Mouse (Mus musculus): ENCODE results near the gene Acoxl. TPM values are rescaled to one million over a fixed set of nuclear protein-coding genes. Genes with fewer than 3 reads are reported as not detected.
A peak's percentile ranks its signal among the peaks of the same experiment; 100 is the strongest.

Gene Acoxl
- polyA plus RNA-seq, 1 experiment from 2014 or later: 0.61 TPM

DNA sequence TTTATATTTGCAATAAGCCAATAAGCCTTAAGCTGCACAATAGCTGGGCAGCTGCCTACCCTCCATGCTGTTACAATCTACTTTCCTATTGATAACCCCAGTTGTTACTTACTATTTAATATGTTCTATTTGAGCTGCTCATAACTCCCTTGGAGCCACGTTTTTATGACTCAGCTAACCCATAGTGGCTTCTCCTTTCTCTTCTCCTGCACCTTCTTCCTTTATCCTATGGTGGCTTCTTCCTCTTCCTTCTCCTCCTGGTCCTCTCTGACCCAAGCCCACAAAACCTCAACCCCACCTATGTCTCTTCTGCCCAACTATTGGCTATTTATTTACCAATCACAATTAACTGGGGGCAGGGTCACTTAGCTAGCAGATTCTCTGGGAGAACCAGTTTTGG is 7.9 kb downstream of the Acoxl start:
- no peak for DNase-seq (ENCODE audit: low spot score)
- Histone ChIP-seq H3K27me3 (replicated peaks; ENCODE audit: low read depth, poor library complexity, severe bottlenecking) (peaks cover 13% of the 10 kb centered on the region; the same call in 1 of the 2 replicates), H3K4me1 (no peaks in the 10 kb centered on the region), H3K27ac (replicated peaks) (no peak overlapping the region), H3K9me3 (no peaks in the 10 kb centered on the region), H3K4me3 (no peak overlapping the region), H3K36me3 (replicated peaks) (no peaks in the 10 kb centered on the region)
- 51% methylated on average over 1 of the region's 1 CpGs for WGBS

DNA sequence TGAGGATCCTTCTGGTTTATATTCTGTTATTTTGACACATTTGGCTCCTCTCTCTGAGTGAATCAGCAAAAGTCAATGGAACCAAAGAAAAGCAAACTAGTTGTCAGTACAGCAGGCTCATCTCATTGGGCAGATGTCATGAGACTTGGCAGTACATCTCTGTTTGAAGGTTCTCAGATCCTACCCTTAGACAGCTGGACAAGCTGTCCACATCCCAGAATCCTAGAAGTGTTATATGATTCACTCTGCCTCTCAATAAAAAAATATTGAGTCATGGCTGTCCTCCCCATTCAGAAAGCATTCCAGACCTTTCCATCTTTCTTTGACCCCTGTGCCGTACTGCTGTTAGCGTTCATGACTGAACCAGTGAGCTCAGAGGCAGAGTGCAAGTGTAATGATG is 11.7 kb downstream of the Acoxl start:
- no peak for DNase-seq (ENCODE audit: low spot score)
- H3K27me3 ChIP-seq (replicated peaks; ENCODE audit: low read depth, poor library complexity, severe bottlenecking): peaks cover 4% of the 10 kb centered on the region; the same call in 1 of the 2 replicates
- 92% methylated on average over 2 of the region's 2 CpGs for WGBS
- H3K4me1 ChIP-seq: no peaks in the 10 kb centered on the region
- H3K4me3 ChIP-seq: no peak overlapping the region
- H3K27ac ChIP-seq (replicated peaks): no peak overlapping the region
- no peaks in the 10 kb centered on the region for H3K36me3 ChIP-seq (replicated peaks)
- no peaks in the 10 kb centered on the region for H3K9me3 ChIP-seq

DNA sequence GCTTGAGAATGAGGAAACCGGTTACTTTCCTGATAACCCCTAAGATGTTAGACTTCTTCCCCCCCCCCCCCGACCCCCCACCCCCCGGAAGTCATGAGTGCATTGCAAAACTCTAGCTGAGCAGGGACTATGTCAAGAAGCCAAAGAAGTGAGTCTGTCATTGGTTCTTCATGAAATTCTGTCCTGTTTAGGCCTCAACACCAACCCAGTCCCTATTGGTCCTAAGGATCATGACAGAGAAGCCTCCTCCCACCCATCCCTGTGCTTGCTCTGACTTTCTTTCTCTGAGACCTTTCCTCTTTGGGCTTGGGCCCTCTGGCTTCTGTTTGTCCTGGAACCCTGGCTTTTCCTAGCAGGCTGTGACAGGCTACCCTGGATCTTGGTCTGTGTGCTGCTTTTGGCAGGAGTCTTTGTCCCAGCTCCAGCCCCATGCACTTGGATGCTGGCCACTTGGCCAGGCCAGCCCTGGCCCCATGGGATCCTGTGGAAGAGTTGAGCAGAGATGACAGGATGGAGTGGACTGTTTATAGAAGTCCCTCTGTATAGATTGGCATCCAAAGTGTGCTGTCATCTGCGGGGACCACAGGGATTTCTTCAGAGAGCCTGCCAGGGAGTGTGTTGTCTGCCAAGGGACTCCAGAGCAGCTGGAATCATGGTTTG is 15.8 kb downstream of the Acoxl start:
- Histone ChIP-seq H3K27me3 (replicated peaks; ENCODE audit: low read depth, poor library complexity, severe bottlenecking) (no peaks in the 10 kb centered on the region), H3K4me1 (no peaks in the 10 kb centered on the region), H3K27ac (replicated peaks) (no peak overlapping the region), H3K36me3 (replicated peaks) (no peaks in the 10 kb centered on the region), H3K9me3 (no peaks in the 10 kb centered on the region), H3K4me3 (no peak overlapping the region)
- DNase-seq (ENCODE audit: low spot score): no peak
- 75% methylated on average over 4 of the region's 4 CpGs for WGBS

- 44% methylated on average over 4 of the region's 4 CpGs for WGBS
- DNase-seq (ENCODE audit: low spot score): peak; percentile 23
- no peak overlapping the region for H3K27ac ChIP-seq (replicated peaks)
- no peaks in the 10 kb centered on the region for H3K36me3 ChIP-seq (replicated peaks)
- peaks cover 20% of the 10 kb centered on the region for H3K4me1 ChIP-seq
- no peaks in the 10 kb centered on the region for H3K9me3 ChIP-seq
- no peak overlapping the region for H3K4me3 ChIP-seq
- no peaks in the 10 kb centered on the region for H3K27me3 ChIP-seq (replicated peaks; ENCODE audit: low read depth, poor library complexity, severe bottlenecking)
These were observed 25.7 kb downstream of the Acoxl start for GRCm38 (mm10) chr2:127864381-127864780.

DNA sequence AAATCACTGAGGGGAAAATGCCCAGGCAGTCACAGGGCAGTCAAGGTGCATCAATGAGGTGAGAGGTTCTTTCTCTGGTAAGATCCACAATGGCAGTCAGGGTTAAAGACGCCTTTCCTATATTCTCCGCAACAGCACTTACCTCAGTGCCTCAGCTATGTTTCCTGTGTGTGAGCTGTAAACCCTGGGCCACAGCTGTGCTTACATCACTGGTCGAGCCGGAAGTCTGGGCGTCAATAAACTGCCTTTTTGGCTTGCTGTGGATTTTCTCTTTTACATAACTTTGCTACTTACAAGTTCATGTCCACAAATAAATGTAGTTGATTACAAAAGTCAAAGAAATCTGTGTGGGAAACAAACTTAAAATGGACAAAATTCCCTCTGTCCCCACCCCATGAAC is 42.4 kb downstream of the Acoxl start:
- 83% methylated on average over 5 of the region's 5 CpGs for WGBS

DNA sequence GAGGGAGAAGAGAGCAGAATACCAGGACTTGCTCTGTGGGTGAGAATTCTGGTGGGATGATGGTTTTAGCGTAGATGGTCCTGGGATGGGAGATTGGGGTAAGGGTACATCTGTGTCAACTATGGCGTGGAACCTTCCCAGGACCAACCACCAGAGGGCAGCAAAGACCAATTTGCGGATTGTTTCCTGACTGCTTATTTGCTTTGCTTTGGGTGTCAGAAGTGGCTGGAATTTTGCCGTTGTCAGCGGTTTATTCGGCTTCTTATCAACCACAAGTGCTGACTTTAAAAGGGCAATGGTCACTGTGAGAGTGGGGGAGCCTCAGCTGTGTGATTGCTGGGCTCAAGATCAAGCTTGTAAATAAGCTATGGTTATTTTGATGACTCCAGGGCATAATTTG is 50.8 kb downstream of the Acoxl start:
- peak; percentile 91 for DNase-seq (ENCODE audit: low spot score)
- 9% methylated on average over 6 of the region's 6 CpGs for WGBS
- Histone ChIP-seq H3K36me3 (replicated peaks) (no peaks in the 10 kb centered on the region), H3K27ac (replicated peaks) (no peak overlapping the region), H3K27me3 (replicated peaks; ENCODE audit: low read depth, poor library complexity, severe bottlenecking) (peaks cover 17% of the 10 kb centered on the region), H3K4me3 (no peak overlapping the region), H3K4me1 (peaks cover 12% of the 10 kb centered on the region; the same call in 1 of the 2 replicates), H3K9me3 (no peaks in the 10 kb centered on the region)

More for the DNA sequence above, 42.4 kb downstream of the Acoxl start:
- no peaks in the 10 kb centered on the region for H3K4me1 ChIP-seq
- H3K36me3 ChIP-seq (replicated peaks): no peaks in the 10 kb centered on the region
- H3K4me3 ChIP-seq: no peak overlapping the region
- H3K27ac ChIP-seq (replicated peaks): no peak overlapping the region
- no peak for DNase-seq (ENCODE audit: low spot score)
- H3K27me3 ChIP-seq (replicated peaks; ENCODE audit: low read depth, poor library complexity, severe bottlenecking): no peaks in the 10 kb centered on the region
- H3K9me3 ChIP-seq: no peaks in the 10 kb centered on the region

DNA sequence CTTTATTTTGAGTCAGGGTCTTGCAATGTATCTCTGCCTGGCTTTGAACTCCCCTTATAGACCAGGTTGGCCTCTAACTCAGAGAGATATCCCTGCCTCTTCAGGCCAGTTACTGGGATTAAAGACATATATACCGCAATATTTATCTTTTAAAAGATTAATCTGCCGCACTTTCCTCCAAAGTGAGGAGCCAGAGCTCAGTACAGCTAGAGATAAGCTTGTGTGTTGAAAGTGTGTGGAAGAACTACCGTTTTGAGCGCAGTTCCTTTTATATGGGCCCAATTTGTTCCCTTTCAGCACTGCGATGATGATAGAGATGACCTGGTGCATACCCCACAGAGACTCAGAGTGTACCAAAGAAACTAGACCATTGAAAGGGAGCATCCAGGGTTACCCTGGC is 51.3 kb downstream of the Acoxl start:
- no peak overlapping the region for H3K4me3 ChIP-seq
- H3K36me3 ChIP-seq (replicated peaks): no peaks in the 10 kb centered on the region
- H3K4me1 ChIP-seq: peaks cover 15% of the 10 kb centered on the region; the same call in 1 of the 2 replicates
- WGBS: 94% methylated on average over 5 of the region's 5 CpGs
- peaks cover 17% of the 10 kb centered on the region for H3K27me3 ChIP-seq (replicated peaks; ENCODE audit: low read depth, poor library complexity, severe bottlenecking)
- no peaks in the 10 kb centered on the region for H3K9me3 ChIP-seq
- H3K27ac ChIP-seq (replicated peaks): no peak overlapping the region
- no peak for DNase-seq (ENCODE audit: low spot score)

GRCm38 (mm10) chr2:127890526-127890925 is 51.9 kb downstream of the Acoxl start:
- Histone ChIP-seq H3K36me3 (replicated peaks) (no peaks in the 10 kb centered on the region), H3K27me3 (replicated peaks; ENCODE audit: low read depth, poor library complexity, severe bottlenecking) (peaks cover 17% of the 10 kb centered on the region), H3K9me3 (no peaks in the 10 kb centered on the region), H3K27ac (replicated peaks) (0 out of 2 replicates have a peak overlapping the region, but pooled peaks have one; percentile 19), H3K4me3 (no peak overlapping the region), H3K4me1 (peaks cover 16% of the 10 kb centered on the region; the same call in 1 of the 2 replicates)
- DNase-seq (ENCODE audit: low spot score): no peak
- 88% methylated on average over 8 of the region's 8 CpGs for WGBS

- no peak for DNase-seq (ENCODE audit: low spot score)
- Histone ChIP-seq H3K4me3 (no peak overlapping the region), H3K27me3 (replicated peaks; ENCODE audit: low read depth, poor library complexity, severe bottlenecking) (peaks cover 17% of the 10 kb centered on the region), H3K36me3 (replicated peaks) (no peaks in the 10 kb centered on the region), H3K9me3 (no peaks in the 10 kb centered on the region), H3K27ac (replicated peaks) (0 out of 2 replicates have a peak overlapping the region, but pooled peaks have one; percentile 19), H3K4me1 (peaks cover 16% of the 10 kb centered on the region; the same call in 1 of the 2 replicates)
- WGBS: 87% methylated on average over 3 of the region's 3 CpGs
These were observed 52.4 kb downstream of the Acoxl start for GRCm38 (mm10) chr2:127891056-127891455.

DNA sequence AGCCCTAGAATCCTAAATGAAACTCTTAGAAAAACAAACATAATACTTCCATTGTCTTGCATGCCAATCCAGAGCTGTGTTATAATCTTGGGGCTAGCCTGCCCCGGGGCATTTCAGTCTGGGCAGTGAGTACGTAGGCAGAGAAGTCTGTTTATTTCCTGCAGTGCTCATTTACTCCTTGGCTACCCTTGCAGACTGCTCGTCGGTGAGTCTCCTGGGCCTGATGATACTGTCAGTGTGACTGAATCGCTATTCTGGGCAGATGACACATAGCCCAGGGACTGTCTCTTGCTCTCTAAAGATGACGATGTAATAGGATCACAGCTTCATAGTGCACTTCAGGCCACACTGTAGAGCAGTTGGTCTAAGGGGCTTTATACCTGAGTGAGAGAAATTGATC is 56.2 kb downstream of the Acoxl start:
- WGBS: 39% methylated on average over 6 of the region's 6 CpGs
- no peak for DNase-seq (ENCODE audit: low spot score)
- no peaks in the 10 kb centered on the region for H3K9me3 ChIP-seq

GRCm38 (mm10) chr2:127897718-127898117 is 59.0 kb downstream of the Acoxl start:
- WGBS: 78% methylated on average over 5 of the region's 5 CpGs
- no peak for DNase-seq (ENCODE audit: low spot score)
- Histone ChIP-seq H3K4me1 (peaks cover 4% of the 10 kb centered on the region; the same call in 1 of the 2 replicates), H3K36me3 (replicated peaks) (no peaks in the 10 kb centered on the region), H3K4me3 (no peak overlapping the region), H3K9me3 (no peaks in the 10 kb centered on the region), H3K27me3 (replicated peaks; ENCODE audit: low read depth, poor library complexity, severe bottlenecking) (no peaks in the 10 kb centered on the region), H3K27ac (replicated peaks) (no peak overlapping the region)

More for the DNA sequence above, 56.2 kb downstream of the Acoxl start:
- Histone ChIP-seq H3K4me3 (no peak overlapping the region), H3K36me3 (replicated peaks) (no peaks in the 10 kb centered on the region), H3K27ac (replicated peaks) (no peak overlapping the region), H3K27me3 (replicated peaks; ENCODE audit: low read depth, poor library complexity, severe bottlenecking) (0 out of 2 replicates have a peak, but pooled peaks cover 4% of the 10 kb centered on the region), H3K4me1 (peaks cover 11% of the 10 kb centered on the region; the same call in 1 of the 2 replicates)

GRCm38 (mm10) chr2:127904918-127905317 is 66.2 kb downstream of the Acoxl start:
- H3K27me3 ChIP-seq (replicated peaks; ENCODE audit: low read depth, poor library complexity, severe bottlenecking): peaks cover 15% of the 10 kb centered on the region
- no peak for DNase-seq (ENCODE audit: low spot score)
- peak overlapping the region; percentile 77; the same call in 1 of the 2 replicates for H3K27ac ChIP-seq (replicated peaks)
- no peaks in the 10 kb centered on the region for H3K36me3 ChIP-seq (replicated peaks)
- no peaks in the 10 kb centered on the region for H3K9me3 ChIP-seq
- no peak overlapping the region for H3K4me3 ChIP-seq
- 85% methylated on average over 10 of the region's 10 CpGs for WGBS
- peaks cover 62% of the 10 kb centered on the region for H3K4me1 ChIP-seq

DNA sequence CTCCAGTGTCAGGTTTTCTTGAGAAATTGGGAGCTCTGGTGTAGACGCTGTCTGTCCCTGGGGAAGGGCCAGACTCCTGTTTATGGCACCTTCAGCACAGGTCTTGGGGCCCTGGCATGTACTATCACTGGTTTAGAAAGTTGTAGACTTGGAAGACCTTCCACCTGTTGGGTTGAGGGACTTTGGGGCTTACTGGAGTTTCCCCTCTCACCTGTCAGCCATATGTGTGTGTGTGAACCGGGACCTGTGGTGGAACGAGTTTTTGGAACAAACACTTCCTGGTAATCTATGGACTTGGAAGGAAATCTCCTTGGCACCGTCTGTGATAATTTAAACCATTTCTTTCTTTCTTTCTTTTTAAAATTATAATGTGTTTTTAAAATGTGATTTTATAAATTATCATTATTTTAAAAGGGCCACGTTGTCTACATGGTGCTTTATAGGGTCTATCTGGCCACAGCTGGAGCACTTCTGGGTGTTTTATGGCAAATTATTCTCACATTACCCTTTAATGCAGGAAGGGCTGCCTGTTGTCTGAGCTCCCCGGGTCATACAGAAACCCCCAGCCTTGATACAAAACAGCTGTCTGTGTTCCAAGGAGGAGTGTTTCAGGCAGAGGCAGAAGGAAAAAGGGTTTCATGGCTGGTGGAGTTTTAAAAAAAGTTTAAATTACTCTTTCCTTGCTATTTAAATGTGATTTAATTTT is 68.5 kb downstream of the Acoxl start:
- Histone ChIP-seq H3K4me1 (peaks cover 63% of the 10 kb centered on the region), H3K36me3 (replicated peaks) (no peaks in the 10 kb centered on the region), H3K27me3 (replicated peaks; ENCODE audit: low read depth, poor library complexity, severe bottlenecking) (peaks cover 15% of the 10 kb centered on the region), H3K4me3 (peak overlapping the region; percentile 21; the same call in 1 of the 2 replicates), H3K9me3 (no peaks in the 10 kb centered on the region), H3K27ac (replicated peaks) (peak overlapping the region; percentile 83)
- WGBS: 25% methylated on average over 6 of the region's 6 CpGs
- DNase-seq (ENCODE audit: low spot score): peak; percentile 72
